Mouse (Mus musculus): ENCODE results near the gene Ppih.

DNA sequence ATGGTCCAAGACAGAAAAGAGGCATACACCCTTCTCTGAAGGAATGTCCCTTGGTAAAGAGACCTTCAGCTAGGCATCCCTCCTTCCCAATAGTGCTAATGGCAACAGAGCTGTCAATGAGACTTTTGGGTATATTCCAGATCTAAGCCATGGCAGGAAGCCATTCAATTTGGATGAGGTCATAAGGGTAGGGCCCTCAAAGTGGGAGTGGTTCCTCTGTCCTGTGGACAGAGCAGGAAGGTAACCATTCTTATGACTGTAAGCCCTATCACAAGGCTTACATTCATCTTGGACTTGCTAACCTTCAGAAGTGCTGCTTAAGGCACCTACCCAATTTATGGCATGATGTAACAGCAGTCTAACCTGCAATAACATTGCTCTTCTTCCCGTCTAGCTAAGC, 45.7 kb downstream of the Ppih start:
- TF ChIP-seq EP300 (IDR thresholded peaks at IDR 0.05; ENCODE audit: low read depth) (no peak), CTCF (IDR thresholded peaks at IDR 0.05; ENCODE audit: low read depth) (no peak)
